Mouse (Mus musculus) thymus, adult 2 months (tissue): ENCODE results near the gene Samm50. TPM values are rescaled to one million over a fixed set of nuclear protein-coding genes. Genes with fewer than 3 reads are reported as not detected.

Experiments used
- DNase-seq: peaks from one replicate; pipeline ENCODE4 v3.0.0; 2021
- H3K27ac ChIP-seq: fragments of 200-500 bp; 2 replicates; pipeline ENCODE4 v1.5.1; 2012; ENCODE audit warnings: low read length, control low read depth; ENCODE audit not compliant: control insufficient read depth, insufficient read depth
- H3K27me3 ChIP-seq: fragments of 200-500 bp; 2 replicates; pipeline ENCODE4 v1.6.1; 2012; ENCODE audit warnings: mild to moderate bottlenecking, low read length, moderate library complexity, mixed read lengths; ENCODE audit not compliant: control insufficient read depth, insufficient read depth
- H3K36me3 ChIP-seq: fragments of 200-500 bp; 2 replicates; pipeline ENCODE4 v1.6.1; 2012; ENCODE audit warnings: mild to moderate bottlenecking, low read length, moderate library complexity; ENCODE audit not compliant: control insufficient read depth, insufficient read depth
- H3K4me1 ChIP-seq: fragments of 200-500 bp; replicated peaks from 2 replicates; pipeline ENCODE4 v1.6.1; 2012; ENCODE audit warnings: low read length; ENCODE audit not compliant: control insufficient read depth, insufficient read depth
- H3K4me3 ChIP-seq: fragments of 200-500 bp; 2 replicates; pipeline ENCODE4 v1.5.1; 2012; ENCODE audit warnings: mild to moderate bottlenecking, low read length, control low read depth, moderate library complexity; ENCODE audit not compliant: control insufficient read depth, insufficient read depth
- CTCF ChIP-seq: fragments of 200-500 bp; IDR thresholded peaks from 2 replicates; pipeline ENCODE4 v1.5.1; 2012; ENCODE audit warnings: mild to moderate bottlenecking, control low read depth, low read length, moderate library complexity, borderline replicate concordance; ENCODE audit not compliant: control insufficient read depth, poor library complexity, insufficient read depth; ENCODE audit errors: extremely low read depth
- POLR2A ChIP-seq: fragments of 200-500 bp; IDR thresholded peaks from 2 replicates; pipeline ENCODE4 v1.6.1; 2012; ENCODE audit warnings: mild to moderate bottlenecking, low read length, control low read depth, moderate library complexity; ENCODE audit not compliant: control insufficient read depth, poor library complexity, insufficient read depth; ENCODE audit errors: extremely low read depth
- WGBS: fragments of 180-500 bp; shearing (Covaris S2); methylation state at CpG from one replicate; pipeline ENCODE4 v1.1.7; 2018; 5-methylcytosine and 5-hydroxymethylcytosine counted together
- polyA plus RNA-seq: library from polyadenylated mRNA; depleted of rRNA; stranded (reverse); fragments of >200 nt; gene quantifications from 2 replicates; pipeline ENCODE4 v1.2.3, GENCODE M21; 2012

Samm50 gene
- polyA plus RNA-seq, 1 experiment: 15.2 TPM

DNA sequence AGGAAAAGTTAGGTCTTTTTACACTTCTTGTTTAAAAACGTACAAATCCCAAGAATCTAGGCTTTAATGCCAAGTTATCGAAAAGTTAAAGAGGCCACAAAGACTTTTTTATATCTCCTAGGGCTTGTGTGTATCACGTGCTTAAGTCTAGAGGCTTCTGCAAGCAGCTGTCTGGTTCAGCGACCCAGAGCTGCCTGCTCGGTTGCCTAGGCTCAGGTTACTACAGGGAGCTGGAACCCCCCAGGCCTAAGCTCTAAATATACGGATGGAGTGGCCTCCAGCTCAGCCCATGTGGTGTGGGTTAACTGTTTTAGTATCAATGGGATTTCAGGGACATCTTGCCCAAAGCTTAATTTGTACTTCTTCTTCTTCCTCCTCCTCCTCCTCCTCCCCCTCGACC, 49.5 kb downstream of the Samm50 start:
- Histone ChIP-seq H3K36me3 (no peaks in the 10 kb centered on the region), H3K27ac (no peak overlapping the region), H3K4me3 (no peak overlapping the region), H3K4me1 (no peaks in the 10 kb centered on the region), H3K27me3 (no peaks in the 10 kb centered on the region)
- WGBS: 84% methylated on average over 7 of the region's 7 CpGs
- TF ChIP-seq CTCF: no peak
- DNase-seq: no peak

DNA sequence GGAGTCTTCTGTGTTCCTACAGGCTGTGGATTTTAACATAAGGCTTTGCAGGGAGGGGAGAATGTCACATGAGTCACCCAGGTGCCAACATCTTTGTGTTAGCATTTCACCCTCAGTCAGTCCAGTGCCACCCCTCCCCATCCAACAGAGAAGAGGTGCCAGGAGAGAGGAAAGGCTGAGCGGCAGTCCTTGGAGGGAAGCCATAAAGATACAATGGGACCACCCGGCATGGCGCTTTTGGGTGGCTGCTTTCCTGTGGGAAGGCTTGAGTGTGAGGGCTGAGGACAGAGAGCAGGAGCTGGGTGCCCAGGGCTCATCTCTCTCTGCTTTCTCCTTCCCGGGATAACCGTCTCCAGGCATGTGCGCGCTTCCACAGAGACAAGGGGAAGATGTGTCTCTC, 53.1 kb downstream of the Samm50 start:
- Histone ChIP-seq H3K4me3 (no peak overlapping the region), H3K36me3 (no peaks in the 10 kb centered on the region), H3K27ac (no peak overlapping the region), H3K27me3 (no peaks in the 10 kb centered on the region), H3K4me1 (no peaks in the 10 kb centered on the region)
- WGBS: 94% methylated on average over 7 of the region's 7 CpGs
- TF ChIP-seq CTCF (no peak), POLR2A (no peak)
- DNase-seq: no peak

DNA sequence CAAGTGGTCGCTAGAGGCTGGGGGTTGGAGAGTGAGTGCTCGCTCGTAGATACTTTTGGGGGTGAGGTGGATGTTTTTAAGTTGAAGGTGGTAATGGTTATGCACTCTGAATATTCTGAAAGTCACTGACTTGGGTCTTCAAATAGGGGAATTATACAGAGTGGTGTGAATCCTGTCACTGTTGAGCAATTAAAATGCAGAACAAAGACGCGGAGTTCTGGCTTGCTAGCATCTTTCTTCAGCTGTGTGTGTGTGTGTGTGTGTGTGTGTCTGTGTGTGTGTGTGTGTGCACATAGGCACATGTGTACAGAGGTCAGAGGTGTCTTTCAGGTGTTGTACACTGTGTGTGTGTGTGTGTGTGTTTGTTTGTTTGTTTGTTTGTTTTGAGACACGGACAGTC, 54.2 kb downstream of the Samm50 start:
- Histone ChIP-seq H3K27me3 (no peaks in the 10 kb centered on the region), H3K4me3 (no peak overlapping the region), H3K36me3 (no peaks in the 10 kb centered on the region), H3K4me1 (no peaks in the 10 kb centered on the region), H3K27ac (no peak overlapping the region)
- DNase-seq: no peak
- TF ChIP-seq CTCF: no peak
- TF ChIP-seq POLR2A: no peak
- 92% methylated on average over 6 of the region's 6 CpGs for WGBS

DNA sequence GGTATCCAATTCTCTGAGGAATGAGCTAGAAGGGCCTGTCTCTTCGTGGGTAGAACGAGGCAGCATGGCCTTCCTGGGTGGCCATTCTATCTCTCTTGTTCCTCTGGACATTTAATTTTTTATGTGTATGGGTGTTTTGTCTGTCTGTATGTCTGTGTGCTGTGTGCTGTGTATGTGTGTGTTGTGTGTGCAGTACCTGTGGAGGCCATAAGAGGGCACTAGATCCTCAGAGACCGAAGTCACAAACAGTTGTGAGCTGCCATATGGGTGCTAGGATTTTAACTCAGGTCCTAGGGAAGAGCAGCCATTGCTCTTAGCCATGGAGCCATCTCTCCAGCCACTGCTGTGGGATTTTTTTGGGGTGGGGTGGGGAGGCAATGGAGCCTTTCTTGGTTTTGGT, 55.3 kb downstream of the Samm50 start:
- no peaks in the 10 kb centered on the region for H3K27me3 ChIP-seq
- no peaks in the 10 kb centered on the region for H3K36me3 ChIP-seq
- H3K4me3 ChIP-seq: no peak overlapping the region
- H3K4me1 ChIP-seq: no peaks in the 10 kb centered on the region
- no peak for TF ChIP-seq CTCF
- no peak for TF ChIP-seq POLR2A
- DNase-seq: no peak
- no peak overlapping the region for H3K27ac ChIP-seq
- WGBS: 96% methylated on average over 3 of the region's 3 CpGs

DNA sequence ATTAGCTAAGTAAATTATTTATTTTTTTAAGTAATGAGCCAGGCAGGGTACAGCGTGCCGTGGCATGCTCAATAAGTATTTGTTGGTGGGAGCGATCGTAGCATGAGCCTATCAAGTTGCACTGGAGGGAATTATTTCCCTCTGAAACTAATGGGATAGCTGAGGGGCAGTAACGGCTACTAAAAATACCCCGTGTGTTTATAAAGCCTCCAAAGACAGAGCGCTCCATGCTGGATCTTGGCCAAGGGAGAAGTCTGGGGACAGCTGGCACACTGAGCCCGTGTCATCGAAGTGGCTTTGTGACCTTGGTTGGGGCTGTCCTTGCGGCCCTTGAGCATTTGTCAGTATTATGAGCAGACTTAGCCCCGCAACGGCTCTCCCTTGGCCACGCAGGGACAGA, 59.2 kb downstream of the Samm50 start:
- DNase-seq: no peak
- no peak for TF ChIP-seq POLR2A
- TF ChIP-seq CTCF: no peak
- 92% methylated on average over 13 of the region's 13 CpGs for WGBS
- Histone ChIP-seq H3K27ac (no peak overlapping the region), H3K4me3 (no peak overlapping the region), H3K27me3 (no peaks in the 10 kb centered on the region), H3K4me1 (no peaks in the 10 kb centered on the region), H3K36me3 (no peaks in the 10 kb centered on the region)

DNA sequence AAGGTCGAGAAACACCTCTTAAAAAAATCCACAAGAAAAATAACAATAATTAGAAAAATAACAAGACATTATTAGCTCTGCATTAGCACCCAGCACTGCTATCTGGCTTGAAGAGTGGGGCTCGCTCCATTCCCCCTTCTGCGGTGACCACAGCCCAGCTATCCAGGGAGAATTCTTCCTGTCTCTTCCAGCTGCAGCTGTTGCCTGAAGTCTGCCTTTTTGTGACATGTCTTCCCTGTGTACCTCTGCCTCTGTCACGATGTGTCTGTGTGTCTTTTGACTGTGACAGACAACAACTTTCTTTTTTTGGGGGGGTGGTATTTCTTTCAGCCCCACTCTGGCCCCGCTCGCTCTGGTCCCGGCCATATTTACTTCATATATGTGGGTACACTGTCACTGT, 60.6 kb downstream of the Samm50 start:
- DNase-seq: no peak
- TF ChIP-seq CTCF (no peak), POLR2A (no peak)
- no peaks in the 10 kb centered on the region for H3K27me3 ChIP-seq
- WGBS: 93% methylated on average over 7 of the region's 7 CpGs
- no peaks in the 10 kb centered on the region for H3K36me3 ChIP-seq
- no peaks in the 10 kb centered on the region for H3K4me1 ChIP-seq
- no peak overlapping the region for H3K4me3 ChIP-seq
- H3K27ac ChIP-seq: no peak overlapping the region

DNA sequence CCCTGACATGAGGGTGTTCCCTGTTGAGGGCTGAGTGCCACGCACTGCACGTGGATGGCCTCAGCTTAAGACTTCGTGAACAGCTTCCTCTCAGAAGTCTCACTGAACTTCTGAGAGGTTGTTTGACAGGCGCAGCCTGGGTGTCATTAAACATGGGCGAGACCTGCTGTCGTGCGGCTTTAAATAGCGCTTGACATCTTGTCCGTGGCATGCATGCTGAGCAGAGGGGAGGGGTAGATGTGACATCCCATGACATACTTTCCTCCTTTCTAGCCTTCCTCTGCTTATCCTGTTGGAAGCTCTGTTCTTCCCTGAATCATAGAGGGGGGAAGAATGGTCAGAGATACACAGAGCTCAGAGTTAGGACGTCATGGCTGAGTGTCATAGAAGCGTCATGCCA, 61.7 kb downstream of the Samm50 start:
- Histone ChIP-seq H3K36me3 (no peaks in the 10 kb centered on the region), H3K4me1 (no peaks in the 10 kb centered on the region), H3K4me3 (no peak overlapping the region), H3K27ac (no peak overlapping the region), H3K27me3 (no peaks in the 10 kb centered on the region)
- DNase-seq: no peak
- WGBS: 84% methylated on average over 11 of the region's 11 CpGs
- TF ChIP-seq POLR2A (no peak), CTCF (no peak)
